Mouse (Mus musculus): ENCODE measurements at regions not wholly inside any gene's neighbourhood (a gene's known extent, or its start where the extent isn't known, plus 50 kb on each side); places are given as distances from the start of the nearest gene placed in this dataset.
A peak's percentile ranks its signal among the peaks of the same experiment; 100 is the strongest.

DNA sequence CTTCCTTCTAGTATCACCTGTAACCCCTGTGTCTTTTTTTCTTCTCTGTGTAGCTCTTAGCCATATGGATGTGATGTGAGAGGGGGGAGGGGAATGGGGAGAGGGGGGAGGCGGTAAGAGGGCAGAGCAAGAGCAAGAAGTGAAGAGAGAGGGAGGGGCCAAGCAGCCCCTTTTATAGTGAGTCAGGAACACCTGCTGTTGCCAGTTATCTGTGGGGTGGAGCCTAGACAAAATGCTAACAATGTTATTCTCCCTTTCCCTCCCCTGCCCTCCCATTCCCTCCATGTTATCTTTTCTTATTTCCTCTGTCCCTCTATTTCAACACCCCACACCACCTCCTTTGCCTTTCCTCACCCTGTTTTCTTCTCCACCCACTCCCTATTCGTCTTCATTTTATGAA lies 387.6 kb upstream of the Prkcq start:
- ATAC-seq (replicated peaks; ENCODE audit: low FRiP score) (no peak), DNase-seq (ENCODE audit: low spot score) (no peak)
- Histone ChIP-seq H3K4me2 (no peak overlapping the region), H3K36me3 (ENCODE audit: control insufficient read depth, insufficient read depth, low read length) (no peaks in the 10 kb centered on the region), H3K4me1 (replicated peaks; ENCODE audit: control insufficient read depth, insufficient read depth, low read length) (no peaks in the 10 kb centered on the region), H3K27ac (ENCODE audit: low read depth, low read length) (no peak overlapping the region), H3K27me3 (replicated peaks; ENCODE audit: control insufficient read depth, insufficient read depth, low read length) (no peaks in the 10 kb centered on the region), H3K9ac (ENCODE audit: low read depth, low read length) (no peak overlapping the region), H3K9me3 (ENCODE audit: control insufficient read depth, low read length) (no peaks in the 10 kb centered on the region), H3K4me3 (ENCODE audit: low read depth, low read length) (no peak overlapping the region)
- WGBS = 62% methylated on average over 2 of the region's 2 CpGs

DNA sequence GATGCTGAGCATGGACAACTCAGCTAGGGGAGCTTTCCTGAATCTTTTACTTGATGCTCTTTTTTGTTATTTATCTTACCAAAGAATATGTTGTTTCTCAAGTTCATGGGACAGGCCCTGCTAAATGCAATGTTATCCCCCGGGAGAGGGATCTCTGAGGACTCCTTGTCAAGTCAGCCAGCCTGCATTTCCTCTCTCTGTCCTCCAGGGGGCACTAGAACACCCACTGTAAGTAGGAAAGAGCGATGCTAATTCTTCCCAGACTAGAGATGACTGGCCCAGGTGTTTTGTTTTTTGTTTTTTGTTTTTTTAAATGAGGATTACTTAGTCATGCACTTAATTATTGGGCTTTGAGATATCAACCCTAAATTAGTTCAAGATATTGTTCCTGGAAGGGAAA lies 386.8 kb upstream of the Prkcq start:
- Histone ChIP-seq H3K27me3 (replicated peaks; ENCODE audit: control insufficient read depth, insufficient read depth, low read length) (no peaks in the 10 kb centered on the region), H3K9ac (ENCODE audit: low read depth, low read length) (no peak overlapping the region), H3K4me3 (ENCODE audit: low read depth, low read length) (no peak overlapping the region), H3K4me2 (no peak overlapping the region), H3K36me3 (ENCODE audit: control insufficient read depth, insufficient read depth, low read length) (no peaks in the 10 kb centered on the region), H3K9me3 (ENCODE audit: control insufficient read depth, low read length) (no peaks in the 10 kb centered on the region), H3K4me1 (replicated peaks; ENCODE audit: control insufficient read depth, insufficient read depth, low read length) (no peaks in the 10 kb centered on the region), H3K27ac (ENCODE audit: low read depth, low read length) (no peak overlapping the region)
- WGBS = 31% methylated on average over 2 of the region's 2 CpGs
- no peak for DNase-seq (ENCODE audit: low spot score)
- no peak for ATAC-seq (replicated peaks; ENCODE audit: low FRiP score)

DNA sequence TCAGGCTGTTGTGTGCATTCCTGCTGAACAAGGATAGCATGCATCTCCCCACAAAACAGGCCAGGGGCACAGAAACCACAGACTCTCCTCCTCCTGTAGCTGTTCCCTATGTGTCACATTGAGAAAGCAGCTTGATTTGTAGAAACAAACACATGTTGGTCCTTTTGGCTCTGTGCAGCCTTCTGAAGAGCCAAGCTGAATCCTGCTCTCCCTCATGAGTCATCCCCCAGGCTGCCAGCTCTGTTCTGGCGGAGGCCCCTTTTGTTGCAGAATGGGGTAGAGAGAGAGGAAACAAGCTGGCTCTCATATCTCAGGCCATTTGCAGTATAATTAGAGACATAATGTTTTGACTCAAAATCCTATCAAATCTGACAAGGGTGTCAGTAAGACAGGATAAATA lies 383.4 kb upstream of the Prkcq start:
- H3K36me3 ChIP-seq (ENCODE audit: control insufficient read depth, insufficient read depth, low read length) = no peaks in the 10 kb centered on the region
- H3K4me1 ChIP-seq (replicated peaks; ENCODE audit: control insufficient read depth, insufficient read depth, low read length) = no peaks in the 10 kb centered on the region
- H3K27ac ChIP-seq (ENCODE audit: low read depth, low read length) = no peak overlapping the region
- no peaks in the 10 kb centered on the region for H3K9me3 ChIP-seq (ENCODE audit: control insufficient read depth, low read length)
- H3K9ac ChIP-seq (ENCODE audit: low read depth, low read length) = no peak overlapping the region
- DNase-seq (ENCODE audit: low spot score) = no peak
- WGBS = 42% methylated on average over 1 of the region's 1 CpGs
- no peak overlapping the region for H3K4me2 ChIP-seq
- no peak overlapping the region for H3K4me3 ChIP-seq (ENCODE audit: low read depth, low read length)
- no peak for ATAC-seq (replicated peaks; ENCODE audit: low FRiP score)
- no peaks in the 10 kb centered on the region for H3K27me3 ChIP-seq (replicated peaks; ENCODE audit: control insufficient read depth, insufficient read depth, low read length)

DNA sequence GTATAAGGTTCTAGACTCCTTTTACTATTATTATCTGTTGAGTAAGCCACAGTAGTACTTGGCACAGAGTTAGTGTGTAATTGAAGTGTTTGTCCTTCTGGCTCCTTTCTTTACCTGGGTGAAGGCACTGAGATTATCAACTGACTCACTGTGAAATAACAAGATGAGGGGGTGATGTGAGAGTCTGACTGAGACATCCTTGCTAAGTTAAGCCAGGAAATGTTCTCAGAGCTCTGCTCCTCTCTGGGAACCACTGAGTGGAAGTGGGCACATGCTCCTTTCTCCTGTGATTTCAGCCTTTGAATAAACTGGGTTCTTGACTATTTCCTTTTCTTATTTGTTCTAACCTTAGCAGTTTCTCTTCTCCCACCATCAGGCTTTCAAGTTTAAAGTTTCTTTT lies 380.7 kb upstream of the Prkcq start:
- H3K4me1 ChIP-seq (replicated peaks; ENCODE audit: control insufficient read depth, insufficient read depth, low read length) = no peaks in the 10 kb centered on the region
- H3K9me3 ChIP-seq (ENCODE audit: control insufficient read depth, low read length) = no peaks in the 10 kb centered on the region
- H3K4me3 ChIP-seq (ENCODE audit: low read depth, low read length) = no peak overlapping the region
- H3K4me2 ChIP-seq = no peak overlapping the region
- no peaks in the 10 kb centered on the region for H3K27me3 ChIP-seq (replicated peaks; ENCODE audit: control insufficient read depth, insufficient read depth, low read length)
- no peak overlapping the region for H3K9ac ChIP-seq (ENCODE audit: low read depth, low read length)
- DNase-seq (ENCODE audit: low spot score) (no peak), ATAC-seq (replicated peaks; ENCODE audit: low FRiP score) (no peak)
- H3K36me3 ChIP-seq (ENCODE audit: control insufficient read depth, insufficient read depth, low read length) = no peaks in the 10 kb centered on the region
- H3K27ac ChIP-seq (ENCODE audit: low read depth, low read length) = no peak overlapping the region

DNA sequence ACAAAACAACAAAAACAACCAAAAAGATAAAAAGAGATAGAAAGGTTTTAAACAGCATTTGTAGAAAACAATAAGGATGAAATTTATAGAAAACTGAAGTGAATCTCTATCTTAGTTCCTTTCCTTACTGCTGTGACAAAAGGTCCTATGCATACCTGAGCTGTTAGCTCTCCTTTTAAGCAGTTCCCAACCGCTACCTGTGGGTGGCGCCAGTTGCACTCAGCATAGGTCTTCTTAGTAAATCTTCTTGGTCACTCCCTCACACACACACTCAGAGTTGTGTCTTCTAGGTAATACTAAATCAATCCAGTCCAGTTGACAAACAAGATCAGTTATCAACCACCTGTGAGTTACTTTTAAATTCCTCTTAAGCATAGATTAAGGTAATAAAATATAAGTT lies 355.5 kb upstream of the Prkcq start:
- 24% methylated on average over 2 of the region's 2 CpGs for WGBS

DNA sequence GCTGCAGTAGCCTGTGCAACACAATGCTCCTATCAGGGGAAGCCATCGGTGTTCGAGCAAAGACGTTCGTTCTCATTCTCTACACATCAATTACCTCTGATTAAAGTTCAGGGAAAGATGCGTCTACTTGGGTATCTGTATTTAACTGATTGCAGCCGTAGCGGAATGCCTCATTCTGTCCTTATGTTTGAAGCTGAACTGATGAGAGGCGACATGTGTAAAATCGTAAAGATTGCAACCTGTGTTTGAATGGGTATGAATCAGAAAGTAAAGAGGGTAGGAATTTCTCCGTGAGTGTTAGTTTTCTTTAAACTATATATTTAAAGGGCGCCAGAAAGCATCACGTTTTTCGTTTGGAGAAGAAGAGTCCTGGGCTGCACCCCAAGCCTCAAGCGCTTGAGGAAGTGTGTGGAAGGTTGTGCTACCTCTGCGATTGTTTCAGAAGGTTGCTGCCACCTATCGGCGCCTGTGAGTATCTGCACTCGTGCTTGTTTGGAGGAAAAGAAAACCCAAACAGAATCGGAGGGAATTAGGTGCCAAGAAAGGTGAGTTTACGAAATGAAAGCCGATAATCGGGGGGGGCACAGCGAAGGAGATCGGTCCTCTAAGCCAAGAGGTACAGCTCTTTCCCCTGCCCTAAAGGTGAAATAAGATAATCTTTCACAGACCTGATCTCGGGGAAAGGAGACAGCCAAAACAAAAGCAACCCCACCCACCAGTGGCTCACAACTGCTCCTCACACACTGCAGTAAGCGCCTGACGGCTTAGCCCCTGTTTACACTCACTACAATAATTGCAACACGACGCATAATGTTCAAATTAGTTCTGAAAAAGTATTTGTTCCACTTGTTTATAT lies 346.4 kb upstream of the Prkcq start:
- Histone ChIP-seq H3K36me3 (ENCODE audit: control insufficient read depth, insufficient read depth, low read length) (no peaks in the 10 kb centered on the region), H3K4me3 (ENCODE audit: low read depth, low read length) (peak overlapping the region; percentile 42), H3K9ac (ENCODE audit: low read depth, low read length) (0 out of 2 replicates have a peak overlapping the region, but pooled peaks have one; percentile 31), H3K9me3 (ENCODE audit: control insufficient read depth, low read length) (no peaks in the 10 kb centered on the region), H3K27ac (ENCODE audit: low read depth, low read length) (no peak overlapping the region), H3K27me3 (replicated peaks; ENCODE audit: control insufficient read depth, insufficient read depth, low read length) (no peaks in the 10 kb centered on the region), H3K4me1 (replicated peaks; ENCODE audit: control insufficient read depth, insufficient read depth, low read length) (no peaks in the 10 kb centered on the region), H3K4me2 (peak overlapping the region; percentile 52)
- DNase-seq (ENCODE audit: low spot score) = peak; percentile 47
- 0 out of 2 replicates have a peak, but pooled peaks have one; percentile 45 for ATAC-seq (replicated peaks; ENCODE audit: low FRiP score)
- WGBS = 31% methylated on average over 29 of the region's 29 CpGs

More for the DNA sequence above, 355.5 kb upstream of the Prkcq start:
- Histone ChIP-seq H3K4me3 (ENCODE audit: low read depth, low read length) (no peak overlapping the region), H3K4me2 (no peak overlapping the region), H3K27ac (ENCODE audit: low read depth, low read length) (no peak overlapping the region), H3K27me3 (replicated peaks; ENCODE audit: control insufficient read depth, insufficient read depth, low read length) (no peaks in the 10 kb centered on the region), H3K9ac (ENCODE audit: low read depth, low read length) (no peak overlapping the region), H3K4me1 (replicated peaks; ENCODE audit: control insufficient read depth, insufficient read depth, low read length) (no peaks in the 10 kb centered on the region), H3K9me3 (ENCODE audit: control insufficient read depth, low read length) (no peaks in the 10 kb centered on the region), H3K36me3 (ENCODE audit: control insufficient read depth, insufficient read depth, low read length) (no peaks in the 10 kb centered on the region)
- DNase-seq (ENCODE audit: low spot score) = no peak
- ATAC-seq (replicated peaks; ENCODE audit: low FRiP score) = no peak

DNA sequence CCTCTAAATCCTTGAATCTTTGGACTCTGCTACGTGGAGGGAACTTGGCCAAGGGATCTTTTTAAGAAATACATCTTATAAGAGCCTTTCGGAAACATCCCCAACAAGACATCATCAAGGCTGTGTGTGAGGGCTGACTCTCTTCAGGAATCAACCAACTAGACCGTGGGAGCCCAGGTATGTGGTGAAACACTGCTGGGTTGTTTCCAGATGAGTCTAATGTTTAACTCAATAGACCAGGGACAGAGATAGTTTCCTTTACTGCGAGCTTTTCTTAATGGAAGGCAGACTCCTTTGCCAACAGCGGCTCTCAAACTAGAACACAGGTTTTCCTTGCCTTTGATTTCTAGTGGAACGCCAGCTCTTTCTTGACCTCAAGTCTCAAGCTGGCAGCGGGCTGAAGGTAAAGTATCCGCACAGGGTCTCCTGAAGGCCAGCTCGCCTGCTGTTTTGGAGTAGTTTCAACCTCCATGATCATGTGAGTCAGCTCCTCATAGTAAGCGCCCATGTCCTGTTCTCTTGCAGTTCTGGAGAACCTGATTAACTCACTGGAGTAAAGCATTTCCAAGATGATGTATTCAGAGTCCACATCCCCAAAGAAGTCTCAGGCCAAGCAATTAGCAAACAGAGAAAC lies 345.7 kb upstream of the Prkcq start:
- DNase-seq (ENCODE audit: low spot score) (no peak), ATAC-seq (replicated peaks; ENCODE audit: low FRiP score) (no peak)
- no peak overlapping the region for H3K9ac ChIP-seq (ENCODE audit: low read depth, low read length)
- 78% methylated on average over 10 of the region's 10 CpGs for WGBS
- H3K36me3 ChIP-seq (ENCODE audit: control insufficient read depth, insufficient read depth, low read length) = no peaks in the 10 kb centered on the region
- H3K27me3 ChIP-seq (replicated peaks; ENCODE audit: control insufficient read depth, insufficient read depth, low read length) = no peaks in the 10 kb centered on the region
- H3K4me3 ChIP-seq (ENCODE audit: low read depth, low read length) = no peak overlapping the region
- no peaks in the 10 kb centered on the region for H3K9me3 ChIP-seq (ENCODE audit: control insufficient read depth, low read length)
- H3K4me2 ChIP-seq = peak overlapping the region; percentile 52
- no peaks in the 10 kb centered on the region for H3K4me1 ChIP-seq (replicated peaks; ENCODE audit: control insufficient read depth, insufficient read depth, low read length)
- H3K27ac ChIP-seq (ENCODE audit: low read depth, low read length) = no peak overlapping the region

DNA sequence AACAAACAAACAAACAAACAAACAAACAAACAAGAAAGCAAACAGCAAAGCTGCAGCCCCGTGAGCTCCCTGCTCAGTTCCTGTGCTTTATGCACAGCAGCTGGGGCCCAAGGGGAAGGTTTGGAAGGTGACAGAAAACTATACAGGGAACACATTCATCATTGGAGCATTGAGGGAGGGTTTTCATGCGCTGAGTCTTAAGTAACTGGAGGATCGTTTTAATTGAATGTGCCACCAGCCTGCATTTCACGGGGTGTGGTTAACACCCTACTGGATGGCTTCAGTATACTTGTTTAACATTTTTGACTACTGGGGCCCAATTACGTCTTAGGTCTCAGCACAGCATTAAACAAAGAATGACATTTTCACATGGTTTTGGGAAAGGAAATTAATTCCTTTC lies 331.9 kb upstream of the Prkcq start:
- Histone ChIP-seq H3K36me3 (ENCODE audit: control insufficient read depth, insufficient read depth, low read length) (no peaks in the 10 kb centered on the region), H3K4me2 (no peak overlapping the region), H3K4me1 (replicated peaks; ENCODE audit: control insufficient read depth, insufficient read depth, low read length) (no peaks in the 10 kb centered on the region), H3K9ac (ENCODE audit: low read depth, low read length) (no peak overlapping the region), H3K9me3 (ENCODE audit: control insufficient read depth, low read length) (no peaks in the 10 kb centered on the region), H3K27ac (ENCODE audit: low read depth, low read length) (no peak overlapping the region), H3K27me3 (replicated peaks; ENCODE audit: control insufficient read depth, insufficient read depth, low read length) (no peaks in the 10 kb centered on the region), H3K4me3 (ENCODE audit: low read depth, low read length) (no peak overlapping the region)
- DNase-seq (ENCODE audit: low spot score) (no peak), ATAC-seq (replicated peaks; ENCODE audit: low FRiP score) (no peak)
- WGBS = 75% methylated on average over 5 of the region's 5 CpGs
